Mouse (Mus musculus): ENCODE measurements around the gene Adam11.

The Adam11 gene

DNA sequence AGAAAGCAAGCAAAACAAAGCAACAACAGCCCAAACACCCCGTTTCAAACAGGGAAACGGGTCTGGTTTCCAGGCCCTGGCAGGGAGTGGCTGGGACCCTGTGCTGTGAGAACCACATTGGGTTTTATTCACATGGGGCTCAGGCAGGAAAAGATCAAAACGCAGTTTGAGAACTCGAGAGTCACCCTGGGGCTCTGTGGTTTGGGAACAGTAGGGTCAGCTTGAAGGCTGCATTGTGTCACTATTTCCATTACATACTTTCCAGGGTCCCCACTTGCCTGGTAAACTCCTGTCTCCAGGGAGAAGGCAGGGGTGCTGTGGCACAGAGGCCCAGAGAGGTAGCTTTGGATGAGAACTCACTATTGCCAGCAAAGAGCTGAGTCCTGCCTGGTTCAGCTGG lies 65.9 kb downstream of the Adam11 start:
- DNase-seq (ENCODE audit: low read depth, low spot score), result no peak

All from CD4-positive helper T cell, adult 2 months (primary cell).